Mouse (Mus musculus) embryonic fibroblast, embryonic 13.5 days (primary cell): Measurements from ENCODE around the gene Wdr18.

Source experiments
- CTCF ChIP-seq: IDR thresholded peaks from 2 replicates; pipeline ENCODE4 v1.5.1; 2011; ENCODE audit warnings: mild to moderate bottlenecking, control low read depth, low read length, moderate library complexity, borderline replicate concordance; ENCODE audit not compliant: insufficient read depth
- POLR2A ChIP-seq: IDR thresholded peaks from 2 replicates; pipeline ENCODE4 v1.6.1; 2011; ENCODE audit warnings: low read depth, mild to moderate bottlenecking, control low read depth, low read length, moderate library complexity

DNA sequence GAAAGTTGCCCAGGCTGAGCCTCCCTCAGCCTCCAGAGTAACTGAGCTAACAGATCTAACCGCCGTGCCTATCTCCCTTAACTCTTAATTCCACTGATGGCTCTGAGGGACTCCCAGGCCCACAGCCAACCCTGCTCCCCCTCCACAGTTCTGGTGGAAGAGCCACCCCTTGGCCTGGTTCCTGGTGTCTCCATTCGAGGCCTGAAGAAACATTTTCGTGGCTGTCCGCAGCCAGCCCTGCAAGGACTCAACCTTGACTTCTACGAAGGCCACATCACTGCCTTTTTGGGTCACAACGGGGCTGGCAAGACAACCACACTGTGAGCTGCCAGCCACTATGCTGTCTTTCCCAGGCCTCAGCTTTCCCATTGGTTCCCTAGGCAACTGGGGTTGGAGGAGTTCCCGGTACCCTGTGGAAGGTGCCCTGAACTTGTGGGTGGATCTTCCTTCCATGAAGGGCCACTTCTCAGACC is 44.3 kb downstream of the Wdr18 start:
- TF ChIP-seq CTCF (no peak), POLR2A (no peak)
